Mouse (Mus musculus): Measurements from ENCODE around the gene Abhd4. TPM values are rescaled to one million over a fixed set of nuclear protein-coding genes. Genes with fewer than 3 reads are reported as not detected.

The Abhd4 gene
- polyA plus RNA-seq, 1 experiment from 2014 or later, result 38.3 TPM

DNA sequence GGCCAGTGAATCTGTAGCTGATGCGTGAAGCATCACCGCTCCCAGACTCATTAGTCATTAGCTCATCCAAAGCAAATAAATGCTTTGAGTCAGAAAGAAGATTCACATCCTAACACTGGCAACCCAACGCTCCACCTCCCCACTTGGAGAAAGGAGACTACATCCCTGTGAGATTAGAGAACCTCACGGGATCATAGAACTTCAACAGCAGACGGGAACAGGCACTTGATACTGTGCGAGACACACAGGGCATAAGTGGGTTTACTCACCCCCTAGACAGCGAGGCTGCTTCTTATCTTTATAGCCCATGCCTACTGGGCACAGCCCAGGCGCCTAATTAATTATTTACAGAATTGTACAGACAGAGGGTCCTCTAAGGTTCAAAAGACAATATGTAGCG lies 21.8 kb upstream of the Abhd4 start:
- no peak overlapping the region for H3K4me3 ChIP-seq (ENCODE audit: low read depth, low read length)
- H3K27me3 ChIP-seq (ENCODE audit: control insufficient read depth, insufficient read depth, low read length), result no peaks in the 10 kb centered on the region
- H3K27ac ChIP-seq (ENCODE audit: low read depth, low read length), result no peak overlapping the region
- no peak overlapping the region for H3K4me2 ChIP-seq
- peaks cover 18% of the 10 kb centered on the region for H3K4me1 ChIP-seq (ENCODE audit: control insufficient read depth, insufficient read depth, low read length)
- H3K36me3 ChIP-seq (ENCODE audit: control insufficient read depth, insufficient read depth, low read length), result no peaks in the 10 kb centered on the region
- DNase-seq (ENCODE audit: low spot score, missing footprints) (no peak), ATAC-seq (ENCODE audit: low FRiP score) (no peak)
- H3K9me3 ChIP-seq (ENCODE audit: control insufficient read depth, low read length), result no peaks in the 10 kb centered on the region
- peak overlapping the region; percentile 24; the same call in 1 of the 2 replicates for H3K9ac ChIP-seq (ENCODE audit: low read length)
- 87% methylated on average over 9 of the region's 9 CpGs for WGBS

DNA sequence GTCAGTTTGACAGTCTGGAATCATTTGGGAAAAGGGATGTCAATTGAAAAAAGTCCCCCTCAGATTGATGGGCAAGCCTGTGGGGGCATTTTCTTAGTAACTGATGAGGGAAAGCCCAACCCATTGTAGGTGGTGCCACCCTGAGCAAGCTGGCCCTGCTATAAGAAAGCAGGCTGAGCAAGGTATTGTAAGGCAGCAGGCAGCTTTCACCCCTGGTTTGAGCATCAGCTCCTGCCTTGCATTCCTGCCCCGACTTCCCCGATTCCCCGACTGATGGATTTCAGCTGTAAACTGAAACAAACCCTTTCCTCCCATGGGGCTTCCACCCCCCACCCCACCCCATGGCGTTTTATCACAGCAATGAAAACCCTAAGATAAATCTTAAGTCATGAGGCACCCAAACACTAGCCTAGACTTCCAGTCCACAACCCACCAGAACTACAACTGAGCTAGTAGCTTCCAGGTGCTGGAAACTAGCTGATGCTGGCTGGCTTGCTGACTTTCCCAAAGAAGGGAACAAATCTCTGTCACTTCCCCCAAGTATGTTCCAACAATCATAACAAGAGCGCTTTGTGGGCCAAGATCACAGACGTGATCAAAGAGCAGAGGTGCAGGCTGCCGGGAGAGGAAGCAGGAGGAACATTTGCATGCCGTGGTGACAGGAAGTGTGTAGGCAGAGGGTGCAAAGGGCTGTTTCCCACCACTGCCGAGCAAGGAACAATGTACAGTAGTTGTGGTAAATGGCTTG lies 21.0 kb upstream of the Abhd4 start:
- Histone ChIP-seq H3K4me3 (ENCODE audit: low read depth, low read length) (no peak overlapping the region), H3K27ac (ENCODE audit: low read depth, low read length) (no peak overlapping the region), H3K9ac (ENCODE audit: low read length) (no peak overlapping the region), H3K4me2 (no peak overlapping the region), H3K27me3 (ENCODE audit: control insufficient read depth, insufficient read depth, low read length) (no peaks in the 10 kb centered on the region), H3K9me3 (ENCODE audit: control insufficient read depth, low read length) (no peaks in the 10 kb centered on the region), H3K36me3 (ENCODE audit: control insufficient read depth, insufficient read depth, low read length) (no peaks in the 10 kb centered on the region), H3K4me1 (ENCODE audit: control insufficient read depth, insufficient read depth, low read length) (peaks cover 18% of the 10 kb centered on the region)
- no peak for ATAC-seq (ENCODE audit: low FRiP score)
- WGBS, result 67% methylated on average over 9 of the region's 9 CpGs
- no peak for DNase-seq (ENCODE audit: low spot score, missing footprints)

DNA sequence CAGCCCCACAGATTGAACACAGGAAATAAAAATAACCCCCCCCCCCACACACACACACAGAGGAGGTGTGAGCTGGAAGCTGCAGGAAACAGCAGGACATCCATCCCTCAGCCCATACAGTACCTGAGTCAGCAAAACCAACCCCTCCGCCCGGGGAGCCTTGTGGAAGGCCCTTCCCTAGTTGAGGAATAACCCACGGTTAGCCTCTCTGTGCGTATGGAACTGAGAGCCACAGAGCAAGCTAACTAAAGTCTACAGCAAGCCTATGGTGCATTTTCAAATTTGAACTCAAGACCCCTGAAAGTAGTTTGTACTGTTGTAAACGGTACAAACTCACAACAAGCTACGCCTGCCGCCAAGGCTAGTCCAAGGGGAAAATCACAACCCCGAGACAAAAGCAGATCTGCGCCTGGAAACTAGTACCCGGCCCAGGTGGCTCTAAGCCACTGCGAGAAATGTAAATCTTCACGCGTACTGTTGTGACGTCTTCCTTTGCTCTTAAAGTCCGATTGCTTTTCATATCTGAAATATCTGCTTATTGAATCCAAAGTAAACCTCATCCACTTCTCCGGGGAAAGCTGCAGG lies 20.3 kb upstream of the Abhd4 start:
- ATAC-seq (ENCODE audit: low FRiP score), result no peak
- Histone ChIP-seq H3K9ac (ENCODE audit: low read length) (no peak overlapping the region), H3K4me2 (no peak overlapping the region), H3K27ac (ENCODE audit: low read depth, low read length) (no peak overlapping the region), H3K9me3 (ENCODE audit: control insufficient read depth, low read length) (no peaks in the 10 kb centered on the region), H3K36me3 (ENCODE audit: control insufficient read depth, insufficient read depth, low read length) (no peaks in the 10 kb centered on the region), H3K27me3 (ENCODE audit: control insufficient read depth, insufficient read depth, low read length) (no peaks in the 10 kb centered on the region), H3K4me3 (ENCODE audit: low read depth, low read length) (no peak overlapping the region), H3K4me1 (ENCODE audit: control insufficient read depth, insufficient read depth, low read length) (peaks cover 11% of the 10 kb centered on the region)
- no peak for DNase-seq (ENCODE audit: low spot score, missing footprints)
- WGBS, result 78% methylated on average over 16 of the region's 16 CpGs

DNA sequence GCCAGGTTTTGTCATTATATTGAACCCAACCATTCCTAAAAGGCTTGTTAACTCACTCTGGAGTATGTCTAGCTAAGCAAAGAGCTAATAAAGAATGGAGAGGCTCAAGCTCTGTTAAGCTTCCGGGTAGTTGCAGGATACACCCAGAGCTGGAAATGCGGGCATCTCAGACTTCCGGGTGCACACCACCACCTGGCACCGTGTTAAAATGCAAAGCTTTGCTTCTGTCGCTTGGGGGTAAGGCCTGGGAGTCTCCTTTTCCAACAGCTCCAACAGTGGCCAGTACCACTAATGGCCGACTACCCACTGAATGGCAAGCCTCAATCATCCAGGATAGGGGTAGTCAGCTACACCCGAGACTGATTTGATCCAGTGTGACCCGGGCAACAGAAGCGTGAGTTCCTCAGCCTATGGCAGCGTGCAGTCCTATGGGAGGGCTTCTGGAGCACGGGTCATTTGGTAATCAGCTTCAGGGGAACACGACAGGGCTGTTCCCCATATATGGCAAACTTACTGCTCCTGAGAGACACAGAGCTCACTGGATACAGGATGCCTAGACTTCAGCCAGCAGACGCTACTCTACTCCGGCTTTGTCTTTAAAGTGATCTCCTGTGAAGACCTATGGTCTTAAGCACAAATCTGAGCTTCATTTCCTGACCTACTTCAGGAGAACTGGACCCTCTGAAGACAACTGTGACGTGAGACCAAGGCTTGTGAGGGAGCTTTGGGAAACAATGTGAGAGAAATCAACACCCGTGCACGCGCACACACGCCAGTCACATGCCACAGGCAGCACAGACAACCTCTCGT lies 19.6 kb upstream of the Abhd4 start:
- Histone ChIP-seq H3K27ac (ENCODE audit: low read depth, low read length) (no peak overlapping the region), H3K9me3 (ENCODE audit: control insufficient read depth, low read length) (no peaks in the 10 kb centered on the region), H3K4me2 (no peak overlapping the region), H3K36me3 (ENCODE audit: control insufficient read depth, insufficient read depth, low read length) (no peaks in the 10 kb centered on the region), H3K27me3 (ENCODE audit: control insufficient read depth, insufficient read depth, low read length) (no peaks in the 10 kb centered on the region), H3K4me3 (ENCODE audit: low read depth, low read length) (no peak overlapping the region), H3K9ac (ENCODE audit: low read length) (no peak overlapping the region), H3K4me1 (ENCODE audit: control insufficient read depth, insufficient read depth, low read length) (peaks cover 4% of the 10 kb centered on the region; the same call in 1 of the 2 replicates)
- ATAC-seq (ENCODE audit: low FRiP score), result no peak
- no peak for DNase-seq (ENCODE audit: low spot score, missing footprints)
- 79% methylated on average over 20 of the region's 20 CpGs for WGBS

DNA sequence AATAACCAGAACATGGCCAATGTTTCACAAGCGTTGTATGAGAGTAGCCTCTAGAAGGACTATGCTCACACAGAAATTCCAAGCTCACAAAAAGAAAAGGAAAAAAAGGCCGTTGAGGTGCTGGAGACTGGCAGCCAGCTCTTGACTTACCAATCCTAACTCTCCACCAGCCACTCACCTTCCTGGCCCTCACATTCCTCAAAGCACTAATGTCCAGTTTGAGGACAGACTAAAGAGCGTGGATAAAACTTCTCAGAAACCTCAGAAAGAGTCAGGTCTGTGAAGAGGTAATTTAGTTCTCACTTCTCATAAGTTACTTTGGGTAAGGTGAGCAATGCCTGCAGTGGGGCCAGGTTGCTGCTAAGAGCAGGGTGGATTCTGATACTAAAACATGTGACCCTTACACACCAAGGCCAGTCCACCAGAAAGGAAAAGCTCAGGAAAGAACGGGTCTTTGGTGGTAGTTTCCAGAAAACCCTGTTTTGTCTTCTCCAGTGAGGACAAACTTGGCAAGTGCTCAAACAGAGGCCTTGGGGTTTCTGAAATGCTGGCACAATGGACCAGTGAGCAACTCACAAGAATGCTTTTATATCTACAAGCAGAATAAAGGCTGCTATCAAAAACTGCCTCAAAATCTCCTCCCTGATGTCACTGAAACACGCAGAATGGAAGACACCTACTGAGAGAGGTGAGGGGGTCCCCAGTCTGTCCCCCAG lies 18.0 kb upstream of the Abhd4 start:
- Histone ChIP-seq H3K36me3 (ENCODE audit: control insufficient read depth, insufficient read depth, low read length) (peaks cover under 1% of the 10 kb centered on the region; the same call in 1 of the 2 replicates), H3K27me3 (ENCODE audit: control insufficient read depth, insufficient read depth, low read length) (no peaks in the 10 kb centered on the region), H3K27ac (ENCODE audit: low read depth, low read length) (no peak overlapping the region), H3K9me3 (ENCODE audit: control insufficient read depth, low read length) (no peaks in the 10 kb centered on the region), H3K4me1 (ENCODE audit: control insufficient read depth, insufficient read depth, low read length) (peaks cover 2% of the 10 kb centered on the region; the same call in 1 of the 2 replicates), H3K4me2 (no peak overlapping the region), H3K9ac (ENCODE audit: low read length) (no peak overlapping the region), H3K4me3 (ENCODE audit: low read depth, low read length) (no peak overlapping the region)
- no peak for DNase-seq (ENCODE audit: low spot score, missing footprints)
- WGBS, result 90% methylated on average over 5 of the region's 5 CpGs
- ATAC-seq (ENCODE audit: low FRiP score), result no peak

DNA sequence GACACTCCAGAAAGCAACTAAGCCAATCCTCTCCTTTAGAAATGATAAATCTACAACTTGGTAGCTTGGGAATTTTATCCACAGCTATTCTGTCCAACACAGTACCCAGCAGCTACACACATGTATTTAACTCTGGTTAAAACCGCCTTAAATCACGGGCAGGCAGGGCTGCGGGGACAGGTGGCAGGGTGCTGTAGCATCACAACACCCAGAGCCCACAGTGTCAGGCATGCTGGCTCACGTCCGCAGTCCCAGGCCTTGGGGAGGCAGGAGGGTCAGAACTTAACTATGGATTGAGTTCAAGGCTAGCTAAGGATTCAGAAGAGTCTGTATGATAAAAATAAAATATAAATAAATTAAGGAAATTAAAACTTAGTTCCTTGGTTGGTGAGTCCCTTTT lies 17.1 kb upstream of the Abhd4 start:
- Histone ChIP-seq H3K4me3 (ENCODE audit: low read depth, low read length) (no peak overlapping the region), H3K36me3 (ENCODE audit: control insufficient read depth, insufficient read depth, low read length) (peaks cover 9% of the 10 kb centered on the region), H3K27me3 (ENCODE audit: control insufficient read depth, insufficient read depth, low read length) (no peaks in the 10 kb centered on the region), H3K27ac (ENCODE audit: low read depth, low read length) (no peak overlapping the region), H3K4me1 (ENCODE audit: control insufficient read depth, insufficient read depth, low read length) (peaks cover 2% of the 10 kb centered on the region; the same call in 1 of the 2 replicates), H3K9me3 (ENCODE audit: control insufficient read depth, low read length) (no peaks in the 10 kb centered on the region), H3K9ac (ENCODE audit: low read length) (no peak overlapping the region), H3K4me2 (no peak overlapping the region)
- WGBS, result 90% methylated on average over 5 of the region's 5 CpGs
- DNase-seq (ENCODE audit: low spot score, missing footprints) (peak; percentile 47), ATAC-seq (ENCODE audit: low FRiP score) (no peak)

DNA sequence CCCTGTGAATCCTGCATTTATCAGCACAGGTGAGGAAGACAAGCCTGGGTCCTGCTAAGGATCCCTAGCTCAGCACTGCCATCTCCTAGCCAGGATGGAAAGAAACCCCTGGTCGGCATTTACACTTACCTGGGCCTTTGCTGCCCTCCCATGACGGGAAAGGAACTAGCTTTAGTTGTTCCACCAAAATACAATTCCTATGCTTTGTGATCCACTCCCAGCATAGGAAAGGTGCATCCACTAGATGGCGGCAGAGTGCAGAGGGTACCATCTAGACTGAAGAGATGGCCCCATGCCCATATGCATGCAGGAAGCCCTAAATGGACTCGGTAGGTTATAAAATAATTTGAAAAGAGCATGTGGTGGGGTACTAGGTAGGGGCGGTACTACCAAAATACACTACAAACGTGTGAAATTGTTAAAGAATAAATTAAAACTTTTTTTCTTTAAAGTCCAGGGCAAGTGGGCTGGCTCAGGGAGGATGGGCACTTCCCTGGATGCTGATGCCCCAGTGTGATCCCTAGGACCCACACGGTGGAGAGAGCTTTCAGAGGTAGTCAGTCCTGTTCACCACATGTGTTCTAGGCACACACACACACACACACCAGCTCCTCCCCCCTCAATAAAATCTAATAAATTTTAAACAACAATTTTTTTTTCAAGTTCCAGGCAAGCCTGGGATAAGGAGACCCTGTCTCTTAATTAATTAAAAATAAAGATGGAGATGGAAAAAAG lies 14.8 kb upstream of the Abhd4 start:
- Histone ChIP-seq H3K27ac (ENCODE audit: low read depth, low read length) (no peak overlapping the region), H3K36me3 (ENCODE audit: control insufficient read depth, insufficient read depth, low read length) (peaks cover 16% of the 10 kb centered on the region)
- WGBS, result 22% methylated on average over 7 of the region's 7 CpGs

DNA sequence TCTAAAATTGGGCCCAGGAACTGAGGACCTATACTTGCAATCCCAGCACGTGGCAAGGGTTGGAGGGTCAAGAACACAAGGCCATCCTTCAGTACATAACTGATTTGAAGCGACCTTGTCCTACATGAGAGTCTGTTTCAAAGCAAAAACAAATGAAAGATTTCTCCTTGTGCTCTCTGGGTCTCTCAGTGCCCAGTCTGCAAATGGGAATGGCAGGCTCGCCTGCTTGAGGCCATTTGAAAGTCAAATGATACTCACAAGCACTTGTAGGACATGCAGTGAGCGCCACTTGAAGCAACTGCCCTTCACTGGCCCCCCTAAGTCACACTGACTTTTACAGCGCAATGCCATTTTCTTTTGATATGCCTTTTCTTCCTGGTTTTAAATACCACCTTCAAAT lies 13.4 kb upstream of the Abhd4 start:
- no peak for DNase-seq (ENCODE audit: low spot score, missing footprints)
- peaks cover 4% of the 10 kb centered on the region for H3K4me1 ChIP-seq (ENCODE audit: control insufficient read depth, insufficient read depth, low read length)
- no peaks in the 10 kb centered on the region for H3K9me3 ChIP-seq (ENCODE audit: control insufficient read depth, low read length)
- H3K36me3 ChIP-seq (ENCODE audit: control insufficient read depth, insufficient read depth, low read length), result peaks cover 16% of the 10 kb centered on the region
- no peaks in the 10 kb centered on the region for H3K27me3 ChIP-seq (ENCODE audit: control insufficient read depth, insufficient read depth, low read length)
- no peak overlapping the region for H3K27ac ChIP-seq (ENCODE audit: low read depth, low read length)
- ATAC-seq (ENCODE audit: low FRiP score), result no peak
- no peak overlapping the region for H3K9ac ChIP-seq (ENCODE audit: low read length)
- H3K4me2 ChIP-seq, result no peak overlapping the region
- WGBS, result 75% methylated on average over 5 of the region's 5 CpGs
- H3K4me3 ChIP-seq (ENCODE audit: low read depth, low read length), result no peak overlapping the region

More for the DNA sequence above, 14.8 kb upstream of the Abhd4 start:
- H3K27me3 ChIP-seq (ENCODE audit: control insufficient read depth, insufficient read depth, low read length), result no peaks in the 10 kb centered on the region
- H3K9me3 ChIP-seq (ENCODE audit: control insufficient read depth, low read length), result no peaks in the 10 kb centered on the region
- no peak overlapping the region for H3K4me3 ChIP-seq (ENCODE audit: low read depth, low read length)
- DNase-seq (ENCODE audit: low spot score, missing footprints), result peak; percentile 96
- H3K4me2 ChIP-seq, result no peak overlapping the region
- H3K4me1 ChIP-seq (ENCODE audit: control insufficient read depth, insufficient read depth, low read length), result peaks cover 4% of the 10 kb centered on the region
- H3K9ac ChIP-seq (ENCODE audit: low read length), result no peak overlapping the region
- ATAC-seq (ENCODE audit: low FRiP score), result peak; percentile 71

All from midbrain, embryonic 11.5 days (tissue).